Mouse (Mus musculus) thymus, adult 2 months (tissue): ENCODE data around the gene Slc25a24. TPM values are rescaled to one million over a fixed set of nuclear protein-coding genes. Genes with fewer than 3 reads are reported as not detected.

Source experiments
- DNase-seq: peaks from one replicate; pipeline ENCODE4 v3.0.0; 2021
- H3K27ac ChIP-seq: fragments of 200-500 bp; 2 replicates; pipeline ENCODE4 v1.5.1; 2012; ENCODE audit warnings: low read length, control low read depth; ENCODE audit not compliant: control insufficient read depth, insufficient read depth
- H3K27me3 ChIP-seq: fragments of 200-500 bp; 2 replicates; pipeline ENCODE4 v1.6.1; 2012; ENCODE audit warnings: mild to moderate bottlenecking, low read length, moderate library complexity, mixed read lengths; ENCODE audit not compliant: control insufficient read depth, insufficient read depth
- H3K36me3 ChIP-seq: fragments of 200-500 bp; 2 replicates; pipeline ENCODE4 v1.6.1; 2012; ENCODE audit warnings: mild to moderate bottlenecking, low read length, moderate library complexity; ENCODE audit not compliant: control insufficient read depth, insufficient read depth
- H3K4me1 ChIP-seq: fragments of 200-500 bp; replicated peaks from 2 replicates; pipeline ENCODE4 v1.6.1; 2012; ENCODE audit warnings: low read length; ENCODE audit not compliant: control insufficient read depth, insufficient read depth
- H3K4me3 ChIP-seq: fragments of 200-500 bp; 2 replicates; pipeline ENCODE4 v1.5.1; 2012; ENCODE audit warnings: mild to moderate bottlenecking, low read length, control low read depth, moderate library complexity; ENCODE audit not compliant: control insufficient read depth, insufficient read depth
- CTCF ChIP-seq: fragments of 200-500 bp; IDR thresholded peaks from 2 replicates; pipeline ENCODE4 v1.5.1; 2012; ENCODE audit warnings: mild to moderate bottlenecking, control low read depth, low read length, moderate library complexity, borderline replicate concordance; ENCODE audit not compliant: control insufficient read depth, poor library complexity, insufficient read depth; ENCODE audit errors: extremely low read depth
- POLR2A ChIP-seq: fragments of 200-500 bp; IDR thresholded peaks from 2 replicates; pipeline ENCODE4 v1.6.1; 2012; ENCODE audit warnings: mild to moderate bottlenecking, low read length, control low read depth, moderate library complexity; ENCODE audit not compliant: control insufficient read depth, poor library complexity, insufficient read depth; ENCODE audit errors: extremely low read depth
- WGBS: fragments of 180-500 bp; shearing (Covaris S2); methylation state at CpG from one replicate; pipeline ENCODE4 v1.1.7; 2018; 5-methylcytosine and 5-hydroxymethylcytosine counted together
- polyA plus RNA-seq: library from polyadenylated mRNA; depleted of rRNA; stranded (reverse); fragments of >200 nt; gene quantifications from 2 replicates; pipeline ENCODE4 v1.2.3, GENCODE M21; 2012

The Slc25a24 gene
- polyA plus RNA-seq, 1 experiment: 2.3 TPM

DNA sequence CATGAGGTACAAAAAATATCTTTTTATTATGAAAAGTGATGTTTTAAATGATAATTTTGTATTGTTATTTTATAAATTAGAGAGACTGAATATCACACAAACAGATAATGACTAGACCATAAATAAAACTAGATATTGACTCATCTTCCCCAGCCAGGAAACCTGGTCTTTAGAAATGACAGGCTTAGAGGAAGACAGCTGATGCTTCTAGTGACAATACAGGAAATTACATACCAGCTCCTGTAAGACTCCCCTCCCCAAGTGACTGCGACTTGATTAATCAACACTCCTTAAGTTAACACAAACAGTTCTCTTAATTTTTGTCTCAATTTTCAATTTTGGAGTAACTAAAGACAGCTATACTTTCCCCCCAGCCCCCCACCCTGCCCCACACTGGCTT, 12.4 kb downstream of the Slc25a24 start:
- Histone ChIP-seq H3K4me3 (no peak overlapping the region), H3K27me3 (no peaks in the 10 kb centered on the region), H3K36me3 (no peaks in the 10 kb centered on the region), H3K27ac (no peak overlapping the region), H3K4me1 (no peaks in the 10 kb centered on the region)
- no peak for TF ChIP-seq POLR2A
- TF ChIP-seq CTCF: no peak
- no peak for DNase-seq
- 64% methylated on average over 1 of the region's 1 CpGs for whole genome bisulfite sequencing

DNA sequence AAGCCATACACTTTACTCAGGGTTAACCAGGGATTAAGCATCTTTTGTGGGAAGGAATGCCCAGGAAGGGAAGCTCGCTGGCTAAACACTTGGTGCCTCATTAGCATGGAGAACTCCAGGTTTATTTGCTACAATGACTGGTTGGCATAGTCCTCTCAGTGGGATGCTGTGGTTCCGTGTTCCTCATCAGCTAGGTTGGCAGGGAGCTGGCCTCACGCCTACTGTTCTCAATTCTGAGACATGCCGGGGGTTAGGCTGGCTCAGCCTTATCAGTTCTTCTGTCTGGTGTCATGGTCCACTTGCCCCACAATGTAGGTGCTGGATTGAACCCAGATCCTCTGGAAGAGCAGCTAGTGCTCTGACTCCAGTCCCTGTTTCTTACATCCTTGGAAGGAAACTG, 29.6 kb downstream of the Slc25a24 start:
- H3K27me3 ChIP-seq: no peaks in the 10 kb centered on the region
- no peak overlapping the region for H3K27ac ChIP-seq
- 93% methylated on average over 4 of the region's 4 CpGs for WGBS
- H3K36me3 ChIP-seq: no peaks in the 10 kb centered on the region
- no peaks in the 10 kb centered on the region for H3K4me1 ChIP-seq
- TF ChIP-seq CTCF (no peak), POLR2A (no peak)
- no peak overlapping the region for H3K4me3 ChIP-seq
- no peak for DNase-seq

DNA sequence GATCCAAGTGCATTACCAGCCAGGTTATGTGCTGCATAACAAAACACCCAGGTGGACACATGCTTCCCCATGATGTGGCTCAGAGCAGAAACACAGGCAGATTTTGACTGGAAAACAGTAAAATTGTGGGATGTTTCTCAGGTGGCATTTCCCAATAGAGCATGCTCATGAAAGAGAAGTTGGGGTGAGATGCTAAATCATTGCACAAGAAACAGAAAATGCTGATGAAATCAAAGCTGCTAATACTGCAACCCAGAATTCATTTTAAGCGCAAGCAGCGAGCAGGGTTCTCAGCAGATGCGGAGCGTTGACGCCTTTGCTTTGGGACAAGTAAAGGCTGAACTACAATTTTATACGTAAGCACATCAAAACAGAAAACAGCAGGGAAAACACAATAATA, 30.5 kb downstream of the Slc25a24 start:
- no peak overlapping the region for H3K27ac ChIP-seq
- H3K36me3 ChIP-seq: no peaks in the 10 kb centered on the region
- 98% methylated on average over 6 of the region's 6 CpGs for WGBS
- no peaks in the 10 kb centered on the region for H3K27me3 ChIP-seq
- TF ChIP-seq POLR2A: no peak
- no peak for TF ChIP-seq CTCF
- no peak overlapping the region for H3K4me3 ChIP-seq
- H3K4me1 ChIP-seq: no peaks in the 10 kb centered on the region
- DNase-seq: no peak

DNA sequence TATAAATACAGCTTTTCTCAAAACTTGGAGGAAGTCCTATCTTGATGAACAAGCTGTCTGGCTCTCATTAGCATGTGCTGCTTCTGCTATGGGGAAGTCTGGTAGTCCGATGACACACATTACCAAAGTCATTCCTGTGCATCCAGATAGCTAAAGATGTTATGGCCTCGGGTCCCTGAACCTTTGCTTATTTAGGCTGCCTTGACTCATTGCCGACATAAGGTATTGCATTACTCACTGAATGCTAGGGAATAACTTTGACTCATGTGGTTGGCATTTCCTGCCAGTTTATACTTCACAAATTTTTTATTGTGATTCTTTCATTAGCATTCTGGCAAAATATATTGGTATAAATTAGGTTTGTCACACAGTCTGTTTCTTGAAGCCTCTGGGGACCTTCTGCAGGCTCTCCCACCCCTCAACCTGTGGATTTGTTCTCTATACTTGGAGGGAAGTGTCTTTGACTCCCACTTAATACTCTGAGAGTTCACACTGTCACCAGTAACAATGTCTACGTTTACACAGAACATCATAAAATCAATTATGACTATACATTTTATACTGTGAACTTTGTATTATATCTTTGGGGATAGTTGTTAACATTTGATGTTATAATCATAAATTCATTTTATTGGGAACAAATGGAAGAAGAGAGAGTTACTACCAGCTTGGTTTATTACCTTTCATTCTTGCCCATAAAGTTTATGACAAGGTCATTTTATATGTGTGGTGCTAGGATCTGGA, 33.1 kb downstream of the Slc25a24 start:
- DNase-seq: no peak
- Histone ChIP-seq H3K4me3 (no peak overlapping the region), H3K36me3 (no peaks in the 10 kb centered on the region), H3K27ac (no peak overlapping the region), H3K4me1 (no peaks in the 10 kb centered on the region), H3K27me3 (no peaks in the 10 kb centered on the region)
- TF ChIP-seq POLR2A (no peak), CTCF (no peak)
- 90% methylated on average over 4 of the region's 4 CpGs for WGBS

DNA sequence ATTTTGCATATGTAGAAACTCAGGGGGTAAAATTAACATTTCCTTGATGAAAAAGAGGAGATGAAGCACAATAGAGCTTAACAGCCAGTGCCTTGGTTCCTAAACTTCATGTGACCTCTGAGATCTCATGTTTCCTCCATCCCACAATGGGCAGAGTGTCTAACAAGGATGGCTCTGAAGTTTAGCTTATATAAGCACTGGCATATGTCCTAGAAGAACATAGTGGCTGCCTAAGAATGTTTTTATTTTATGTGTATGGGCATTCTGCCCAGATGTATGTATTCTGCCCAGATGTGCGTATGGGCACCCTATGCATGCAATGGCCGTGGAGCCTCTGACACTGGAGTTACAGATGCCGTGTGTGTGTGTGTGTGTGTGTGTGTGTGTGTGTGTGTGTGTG, 34.5 kb downstream of the Slc25a24 start:
- 98% methylated on average over 3 of the region's 3 CpGs for WGBS
- no peaks in the 10 kb centered on the region for H3K4me1 ChIP-seq
- H3K27me3 ChIP-seq: no peaks in the 10 kb centered on the region
- no peak overlapping the region for H3K27ac ChIP-seq
- no peaks in the 10 kb centered on the region for H3K36me3 ChIP-seq
- H3K4me3 ChIP-seq: no peak overlapping the region
- no peak for DNase-seq
- TF ChIP-seq CTCF (no peak), POLR2A (no peak)

GRCm38 (mm10) chr3:109164088-109164487, 41.1 kb downstream of the Slc25a24 start:
- Histone ChIP-seq H3K4me1 (no peaks in the 10 kb centered on the region), H3K4me3 (no peak overlapping the region), H3K27me3 (no peaks in the 10 kb centered on the region), H3K36me3 (no peaks in the 10 kb centered on the region), H3K27ac (no peak overlapping the region)
- TF ChIP-seq POLR2A (no peak), CTCF (no peak)
- DNase-seq: no peak
- 82% methylated on average over 2 of the region's 2 CpGs for WGBS

GRCm38 (mm10) chr3:109164644-109165043, 41.7 kb downstream of the Slc25a24 start:
- no peak overlapping the region for H3K4me3 ChIP-seq

More at GRCm38 (mm10) chr3:109164644-109165043, 41.7 kb downstream of the Slc25a24 start:
- WGBS: 93% methylated on average over 1 of the region's 1 CpGs
- H3K36me3 ChIP-seq: no peaks in the 10 kb centered on the region
- TF ChIP-seq POLR2A: no peak
- no peak for TF ChIP-seq CTCF
- DNase-seq: no peak
- H3K4me1 ChIP-seq: no peaks in the 10 kb centered on the region
- no peak overlapping the region for H3K27ac ChIP-seq
- H3K27me3 ChIP-seq: no peaks in the 10 kb centered on the region
